Mouse (Mus musculus): ENCODE results near the gene Exosc5.

GRCm38 (mm10) chr7:25690051-25690450, 31.1 kb downstream of the Exosc5 start:
- TF ChIP-seq POLR2A (IDR thresholded peaks at IDR 0.05; ENCODE audit: low read depth, low read length) (no peak), CTCF (IDR thresholded peaks at IDR 0.05; ENCODE audit: borderline replicate concordance, insufficient read depth, low read length) (no peak)
